Mouse (Mus musculus) urinary bladder, postnatal 25 days (tissue): ENCODE data around the gene Tjp2.
"Not testable (repeated sequence)": the region's sequence is repeated elsewhere in the genome, so short reads cannot be mapped to it uniquely, and the experiment has no call there.

Experiments
- DNase-seq: peaks from one replicate; pipeline ENCODE4 v3.0.0; 2022; ENCODE audit warnings: low spot score

Gene Tjp2

DNA sequence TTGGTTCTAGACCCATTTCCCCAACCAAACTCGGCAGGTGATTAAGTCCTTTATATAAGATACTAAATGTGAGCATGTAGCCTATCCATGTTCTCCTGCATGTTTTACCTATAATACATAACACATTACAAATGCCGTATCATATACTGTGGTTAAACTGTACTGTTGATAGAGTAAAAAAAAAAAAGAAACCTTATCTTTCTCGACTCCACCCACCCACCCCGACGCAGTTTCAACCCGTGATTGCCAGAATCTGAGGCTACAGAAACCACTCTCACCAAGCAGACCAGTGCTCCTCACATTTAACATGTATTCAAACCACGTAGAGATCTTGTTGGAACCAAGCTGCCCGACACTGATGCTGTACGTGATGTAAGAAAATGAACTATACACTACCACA, 102.2 kb downstream of the Tjp2 start:
- no peak for DNase-seq

DNA sequence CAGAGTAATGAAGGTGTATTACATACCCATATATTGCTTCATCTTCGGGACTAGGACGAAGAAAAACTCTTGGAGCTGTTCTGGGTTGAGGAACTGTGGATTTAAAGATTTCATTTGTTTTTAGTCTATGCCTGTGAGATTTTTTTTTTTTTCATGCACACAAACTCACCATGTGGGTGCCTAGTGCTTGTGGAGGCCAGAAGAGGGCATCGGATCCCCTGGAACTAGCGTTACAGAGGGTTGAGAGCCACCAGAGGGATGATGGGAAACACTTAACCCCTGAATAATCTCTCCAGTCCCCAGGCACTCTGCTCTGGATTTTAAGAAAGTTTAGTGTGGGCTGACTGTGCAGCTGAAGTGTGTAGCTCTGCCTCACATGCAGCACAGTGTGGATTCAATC, 104.0 kb downstream of the Tjp2 start:
- no peak for DNase-seq

DNA sequence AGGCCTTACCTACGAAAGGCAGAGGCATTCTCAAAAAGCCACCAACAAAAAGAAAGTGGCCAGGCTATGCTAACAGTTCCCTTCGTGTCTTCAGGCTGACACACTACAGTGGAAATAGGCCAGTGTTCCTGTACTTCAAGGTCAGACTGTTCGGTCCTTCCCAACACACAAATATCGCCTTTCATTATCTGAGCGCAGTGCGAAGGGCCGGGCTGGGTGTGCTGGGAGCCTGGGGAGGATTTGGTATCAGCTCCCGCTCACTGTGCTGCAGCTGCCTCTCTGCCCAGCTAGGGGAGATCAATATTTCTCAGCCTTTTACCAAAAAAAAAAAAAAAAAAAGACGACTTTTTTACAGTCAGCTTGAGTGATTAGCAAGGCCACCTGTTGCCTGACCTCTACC, 106.1 kb downstream of the Tjp2 start:
- no peak for DNase-seq

DNA sequence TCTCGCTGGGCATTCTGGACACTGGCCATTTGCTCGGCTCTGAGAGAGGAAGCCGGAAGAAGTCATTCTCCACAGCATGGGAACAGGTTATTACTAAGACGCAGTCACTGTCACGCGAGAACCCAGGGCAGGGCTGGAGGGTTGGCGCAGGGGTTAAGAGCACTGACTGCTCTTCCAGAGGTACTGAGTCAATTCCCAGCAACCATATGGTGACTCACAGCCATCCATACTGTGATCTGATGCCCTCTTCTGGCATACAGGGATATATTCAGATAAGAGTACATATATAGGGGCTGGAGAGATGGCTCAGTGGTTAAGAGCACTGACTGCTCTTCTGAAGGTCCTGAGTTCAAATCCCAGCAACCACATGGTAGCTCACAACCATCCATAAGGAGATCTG, 113.2 kb downstream of the Tjp2 start:
- DNase-seq = no peak

DNA sequence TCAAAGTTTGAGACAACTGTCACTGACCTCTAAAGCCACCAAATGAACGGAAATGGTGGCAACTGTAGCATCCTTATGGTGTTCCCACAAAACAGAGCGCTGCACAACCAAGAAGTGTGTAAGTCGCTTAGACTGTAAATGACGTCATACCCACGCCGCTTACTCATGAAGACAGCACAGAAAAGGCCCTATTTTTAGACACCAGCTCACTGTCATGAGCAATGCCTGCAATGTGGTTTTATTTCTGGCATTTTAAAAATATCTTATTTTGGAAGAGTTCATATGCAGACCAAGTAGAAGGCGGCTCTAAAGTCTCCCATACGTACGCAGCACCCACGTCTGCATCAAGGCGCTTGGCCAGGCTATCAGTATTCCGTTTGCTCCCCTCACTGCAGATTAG, 117.1 kb downstream of the Tjp2 start:
- DNase-seq = no peak

DNA sequence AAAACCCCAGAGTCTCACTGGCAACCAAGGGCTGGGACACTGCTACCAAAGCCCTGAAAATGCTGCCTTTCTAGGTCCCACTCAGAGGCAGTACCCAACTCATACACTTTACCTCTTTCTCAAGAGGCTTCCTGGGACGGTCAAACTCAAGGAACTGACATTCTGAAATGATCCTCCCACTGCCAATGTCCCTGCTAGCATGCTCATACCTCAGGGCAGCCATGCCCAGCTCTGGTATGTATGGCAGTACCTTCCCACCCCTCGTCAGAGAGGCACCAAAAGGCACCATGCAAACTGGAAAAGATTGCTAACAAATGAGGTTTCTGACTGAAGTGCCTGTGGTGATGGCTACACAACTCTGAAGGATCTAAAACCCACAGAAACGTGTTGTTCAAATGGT, 121.0 kb downstream of the Tjp2 start:
- no peak for DNase-seq

DNA sequence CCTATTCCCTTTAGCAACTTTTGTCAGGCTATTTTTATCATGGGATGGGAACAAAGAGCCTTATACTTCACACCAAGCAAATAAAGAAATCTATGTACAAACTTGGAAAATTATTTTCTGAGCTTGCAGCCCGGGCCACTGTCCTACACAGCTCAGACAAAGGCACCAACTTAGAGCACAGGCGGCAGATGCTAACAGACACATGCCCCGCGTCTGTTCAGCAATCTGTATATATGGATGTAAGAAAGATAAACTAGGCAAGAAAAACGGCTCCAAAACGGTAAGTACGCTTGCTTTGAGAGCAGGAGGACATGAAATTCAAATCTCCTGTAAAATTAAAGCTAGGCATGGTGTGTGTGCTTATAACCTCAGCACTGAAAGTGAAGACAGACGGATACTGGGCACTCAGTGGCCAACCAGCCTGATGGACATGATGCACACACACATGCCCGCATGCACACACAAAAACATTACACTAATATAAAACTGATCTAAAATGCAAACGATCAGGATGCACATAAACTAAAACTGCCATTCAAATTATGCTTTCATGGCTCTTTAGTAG, 122.2 kb downstream of the Tjp2 start:
- DNase-seq = no peak

DNA sequence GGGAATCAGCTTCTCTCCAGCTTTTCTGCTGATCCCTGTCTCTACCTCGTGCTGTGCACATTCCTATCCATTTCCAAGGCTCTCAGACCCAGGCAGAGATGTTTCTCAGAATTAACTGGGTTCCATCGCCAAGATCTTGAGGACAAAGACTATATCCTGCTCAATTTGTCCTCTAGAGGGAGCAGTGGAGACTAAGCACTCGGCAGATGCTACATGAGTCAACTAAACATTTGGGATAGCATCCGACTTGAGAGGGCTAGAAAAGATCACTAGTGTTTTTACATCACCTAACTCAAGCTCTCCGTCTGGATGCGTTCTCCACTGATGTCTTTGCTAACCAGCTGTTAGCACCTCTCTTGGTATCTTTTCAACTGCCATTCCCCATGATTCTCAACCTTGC, 123.6 kb downstream of the Tjp2 start:
- no peak for DNase-seq

DNA sequence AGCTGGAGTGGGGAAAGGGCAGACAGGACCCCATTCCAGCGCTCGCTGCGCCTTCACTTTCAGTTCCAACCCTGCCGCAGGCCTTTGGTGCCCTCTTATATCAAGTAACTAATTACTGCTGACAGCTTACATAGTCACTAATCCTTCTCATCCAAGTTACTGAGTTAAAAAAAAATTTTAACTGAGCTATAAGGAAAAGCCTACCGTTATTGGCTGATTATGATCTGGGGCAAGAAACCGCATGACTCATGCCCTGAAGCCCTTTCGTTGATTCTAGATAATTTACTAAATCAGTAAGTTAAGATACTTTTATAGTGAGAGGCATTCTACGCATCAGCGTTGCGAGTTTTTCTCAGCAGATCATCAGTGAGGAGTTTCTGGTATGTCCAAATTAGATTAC, 126.1 kb downstream of the Tjp2 start:
- no peak for DNase-seq

DNA sequence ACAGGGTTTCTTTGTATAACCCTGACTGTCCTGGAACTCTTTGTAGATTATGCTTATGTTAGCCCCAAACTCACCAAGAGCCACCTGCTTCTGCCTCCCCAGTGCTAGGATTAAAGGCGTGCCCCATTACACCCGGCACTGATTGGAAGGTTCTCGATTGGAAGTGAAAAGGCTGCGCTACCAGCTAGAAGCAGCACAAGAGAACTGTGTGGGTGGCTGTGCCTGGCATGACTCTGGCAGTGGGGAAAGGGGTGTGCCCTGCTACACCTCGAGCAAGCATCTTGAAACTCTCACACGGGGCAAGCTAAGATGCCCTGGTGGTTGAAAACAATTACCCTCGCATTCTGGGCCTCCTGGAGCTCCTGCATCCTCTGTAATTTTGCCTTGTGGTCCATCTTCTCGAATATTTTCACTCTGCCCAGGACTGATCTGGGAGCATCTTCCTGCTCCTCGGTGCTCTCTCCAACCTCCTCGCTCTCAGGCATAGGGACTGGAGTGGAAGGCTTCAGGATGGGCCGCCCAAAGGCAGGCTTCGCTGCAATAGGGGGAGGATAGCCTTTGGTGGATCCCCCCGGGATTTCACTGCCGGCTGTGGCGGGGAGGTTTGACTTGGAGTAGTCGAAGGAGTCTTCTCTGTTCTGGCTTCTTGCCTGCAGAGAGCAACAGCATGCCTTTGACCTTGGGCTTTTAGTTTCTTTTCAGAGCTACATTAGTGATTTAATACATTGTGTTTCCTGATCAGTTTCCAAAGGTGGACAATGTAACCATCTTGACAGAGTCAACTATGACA, 127.0 kb downstream of the Tjp2 start:
- DNase-seq = no peak

DNA sequence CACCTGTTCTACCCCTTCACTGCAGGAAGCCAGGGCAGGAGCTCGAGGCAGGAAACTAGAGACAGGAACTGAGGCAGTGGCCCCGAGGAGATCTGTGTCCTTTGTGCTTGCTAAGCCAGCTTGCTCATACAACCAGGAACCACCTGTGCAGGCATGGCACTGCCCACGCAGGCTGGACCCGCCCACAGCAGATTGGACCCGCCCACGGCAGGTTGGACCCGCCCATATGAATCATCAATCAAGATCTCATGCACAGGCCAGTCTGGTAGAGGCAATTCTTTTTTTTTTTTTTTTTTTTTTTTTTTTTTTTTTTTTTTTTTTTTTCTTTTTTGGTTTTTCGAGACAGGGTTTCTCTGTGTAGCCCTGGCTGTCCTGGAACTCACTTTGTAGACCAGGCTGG, 132.8 kb downstream of the Tjp2 start:
- DNase-seq = not testable (repeated sequence)

DNA sequence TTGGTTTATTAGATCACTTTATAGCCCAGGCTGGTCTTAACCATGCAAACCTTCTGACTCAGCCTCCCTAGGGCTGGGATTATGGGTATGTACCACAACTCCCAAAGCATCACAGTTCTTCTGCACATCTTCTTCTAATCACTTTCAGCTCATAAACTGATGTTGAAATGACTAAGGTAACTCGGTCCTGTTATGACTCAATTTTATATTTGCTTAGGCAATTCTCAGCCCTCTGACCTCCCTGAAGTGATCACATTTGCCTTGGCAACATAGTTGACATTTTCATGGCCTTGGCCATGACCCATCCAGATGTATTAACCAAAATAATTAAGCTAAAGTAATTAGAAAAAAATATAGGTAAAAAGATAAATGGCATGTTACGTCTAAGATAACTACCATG, 134.5 kb downstream of the Tjp2 start:
- no peak for DNase-seq

DNA sequence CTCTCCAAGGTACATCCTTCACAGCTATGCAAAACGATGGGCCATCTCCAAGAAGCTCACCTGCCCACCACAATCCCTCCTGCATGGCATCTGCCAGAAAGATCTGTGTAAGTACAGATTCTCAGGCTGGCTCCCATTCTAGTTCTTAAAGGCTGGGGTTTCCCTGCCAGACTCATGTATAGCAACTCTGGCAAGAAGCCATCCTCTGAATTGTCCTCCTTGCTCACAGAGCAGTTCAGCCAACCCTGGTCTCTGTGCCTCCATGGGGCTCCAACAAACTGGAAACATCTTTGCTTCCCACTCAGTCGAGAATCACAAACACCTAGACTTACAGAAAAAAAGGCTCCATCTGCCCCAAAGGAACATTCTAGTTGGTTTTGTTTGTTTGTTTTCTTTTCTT, 139.5 kb downstream of the Tjp2 start:
- DNase-seq = no peak

DNA sequence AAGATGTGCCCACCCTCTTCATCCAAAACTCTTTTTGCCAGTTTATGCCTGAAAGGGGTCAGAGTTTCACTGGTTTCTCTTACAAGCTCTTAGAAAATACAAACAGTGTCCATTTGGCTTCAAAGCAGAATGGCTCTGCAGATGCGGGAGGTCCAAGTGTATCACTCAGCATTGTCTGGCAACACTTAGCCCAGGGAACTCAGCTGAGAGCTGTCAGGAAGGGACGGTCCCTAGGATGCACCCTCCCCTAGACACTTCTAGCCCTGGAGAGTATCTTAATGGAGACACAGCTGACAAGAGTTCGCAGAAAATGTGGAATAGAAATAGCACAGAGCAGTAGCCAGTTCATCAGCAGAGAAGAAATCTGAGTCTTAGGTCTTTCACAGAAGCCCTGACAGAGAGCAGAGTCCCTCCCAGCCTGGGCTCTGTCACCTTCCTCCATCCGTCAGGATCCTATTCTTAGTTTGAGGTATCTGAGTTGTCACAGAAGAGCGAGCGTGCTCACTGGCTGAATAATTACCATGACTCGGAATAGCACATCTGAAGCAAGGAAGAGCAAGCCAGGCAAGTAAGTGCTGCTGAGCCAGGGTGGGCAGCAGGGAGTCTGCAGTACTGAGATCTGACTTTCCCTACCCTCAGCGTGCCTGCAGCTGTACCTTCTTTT, 144.3 kb downstream of the Tjp2 start:
- DNase-seq = no peak

DNA sequence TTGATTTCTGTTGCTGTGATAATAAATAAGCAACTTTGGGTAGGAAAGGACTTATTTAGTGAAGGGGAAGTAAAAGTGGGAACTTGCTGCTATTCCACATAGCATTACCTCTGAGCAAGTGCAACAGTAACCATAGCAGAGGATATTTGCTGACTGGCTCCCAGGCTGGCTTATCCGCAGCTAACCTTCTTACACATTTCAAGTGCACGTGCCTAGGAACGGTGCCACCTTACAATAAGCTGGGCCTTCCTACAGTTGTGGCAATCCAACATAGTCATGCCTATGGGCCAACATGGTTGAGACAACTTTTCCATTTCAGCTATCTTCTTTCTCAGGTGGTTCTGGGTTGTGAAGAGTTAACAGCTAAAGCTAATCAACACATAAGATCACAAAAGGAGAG, 147.2 kb downstream of the Tjp2 start:
- no peak for DNase-seq

DNA sequence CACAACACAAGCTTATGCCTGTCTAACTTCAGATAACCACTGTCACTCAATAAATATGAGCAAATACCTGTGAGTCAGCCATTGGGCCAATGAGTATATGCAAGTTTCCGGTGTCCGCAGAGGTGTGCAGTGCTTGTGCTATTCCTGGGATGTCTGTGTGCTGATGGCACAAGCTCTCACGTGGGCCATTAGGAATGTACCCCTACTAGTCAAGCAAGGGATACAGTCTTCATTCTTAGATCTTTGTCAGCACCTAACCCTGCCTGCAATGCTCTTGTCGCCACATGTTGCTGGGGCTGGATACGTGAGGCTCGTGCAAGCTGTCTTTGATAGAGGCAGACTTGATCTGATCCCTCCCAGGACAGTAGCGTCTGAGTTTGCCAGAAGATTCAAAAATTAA, 148.3 kb downstream of the Tjp2 start:
- DNase-seq = peak; percentile 35

DNA sequence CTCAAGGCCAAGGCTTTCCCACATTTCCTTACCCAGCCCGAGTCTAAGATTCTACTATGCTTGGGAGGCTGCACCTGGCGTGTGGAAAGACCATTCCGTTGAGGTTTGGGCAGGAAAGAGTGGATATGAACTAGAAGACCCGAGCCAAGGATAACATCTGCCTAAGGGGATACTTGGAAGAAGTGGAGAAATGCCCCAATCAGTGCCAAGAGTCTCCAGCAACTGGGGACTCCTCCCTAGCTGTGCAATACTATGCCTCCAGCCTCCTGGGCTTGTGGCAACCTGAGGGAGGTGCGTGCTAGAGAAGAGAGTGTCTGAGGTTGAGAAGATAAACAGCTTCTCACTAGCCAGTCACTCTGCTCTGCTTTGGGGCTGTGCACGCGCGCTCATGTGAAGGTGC, 148.9 kb downstream of the Tjp2 start:
- peak; percentile 20 for DNase-seq

DNA sequence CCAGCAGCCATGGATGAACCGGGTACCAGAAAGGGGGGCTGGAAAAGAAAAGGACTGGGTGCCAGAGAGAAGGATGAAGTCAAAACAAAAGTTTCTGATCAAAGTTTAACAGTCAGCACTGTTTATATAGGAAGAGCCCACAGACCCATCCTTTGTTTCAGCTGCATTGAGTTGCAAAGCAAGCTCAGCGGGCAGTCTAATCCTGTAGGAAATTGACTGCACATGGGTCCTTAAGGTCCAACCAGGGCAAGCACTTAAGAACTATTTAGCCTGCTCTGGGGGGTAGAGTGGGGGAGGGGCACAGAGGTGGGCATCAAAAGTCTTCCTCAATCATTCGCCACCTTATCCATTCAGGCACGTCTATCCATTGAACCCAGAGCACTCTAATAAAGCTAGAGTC, 151.7 kb downstream of the Tjp2 start:
- DNase-seq = no peak

DNA sequence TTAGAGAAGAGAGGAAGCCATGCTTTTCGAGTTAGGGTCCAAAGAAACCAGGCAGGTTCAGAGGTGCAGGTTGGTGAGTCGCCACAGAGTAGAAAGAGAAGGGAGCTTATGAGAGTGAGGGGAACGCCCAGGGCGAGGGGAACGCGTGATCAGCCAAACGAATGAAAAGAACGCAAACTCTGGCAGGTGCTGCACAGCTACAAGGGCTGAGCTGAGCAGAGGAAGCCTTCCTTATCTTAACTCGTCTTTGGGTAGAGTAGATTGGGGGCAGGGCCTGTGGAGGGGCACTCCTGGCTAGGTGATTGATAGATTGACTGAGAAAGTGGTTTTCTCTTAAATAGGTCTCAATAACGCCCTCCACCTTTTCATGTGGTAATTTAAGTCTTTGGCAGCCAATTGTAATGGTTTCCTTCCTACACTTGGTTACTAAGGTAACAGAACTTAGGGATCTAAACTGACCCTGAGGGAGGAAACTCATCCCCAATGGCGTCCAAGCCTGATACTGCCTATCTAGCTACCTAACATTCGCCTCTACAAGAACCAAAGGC, 160.4 kb downstream of the Tjp2 start:
- DNase-seq = no peak

DNA sequence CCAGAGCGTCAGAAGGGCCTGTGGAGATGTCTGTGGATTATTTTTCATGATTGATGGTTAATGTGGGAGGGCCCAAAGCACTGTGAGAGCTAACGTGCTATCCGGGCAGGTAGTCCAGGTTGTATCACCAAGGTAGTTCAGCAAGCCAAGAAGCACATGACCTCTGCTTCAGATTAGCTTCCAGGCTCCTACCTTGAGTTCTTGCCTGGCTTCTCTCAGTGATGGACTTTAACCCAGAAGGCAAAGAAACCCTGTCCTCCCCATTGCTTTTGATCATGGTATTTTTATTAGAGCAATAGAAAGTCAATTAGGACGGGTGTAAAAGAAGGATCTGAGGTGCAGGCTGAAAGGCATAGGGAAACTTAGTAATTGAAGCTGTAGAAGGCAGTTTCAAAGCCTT, 161.2 kb downstream of the Tjp2 start:
- no peak for DNase-seq

DNA sequence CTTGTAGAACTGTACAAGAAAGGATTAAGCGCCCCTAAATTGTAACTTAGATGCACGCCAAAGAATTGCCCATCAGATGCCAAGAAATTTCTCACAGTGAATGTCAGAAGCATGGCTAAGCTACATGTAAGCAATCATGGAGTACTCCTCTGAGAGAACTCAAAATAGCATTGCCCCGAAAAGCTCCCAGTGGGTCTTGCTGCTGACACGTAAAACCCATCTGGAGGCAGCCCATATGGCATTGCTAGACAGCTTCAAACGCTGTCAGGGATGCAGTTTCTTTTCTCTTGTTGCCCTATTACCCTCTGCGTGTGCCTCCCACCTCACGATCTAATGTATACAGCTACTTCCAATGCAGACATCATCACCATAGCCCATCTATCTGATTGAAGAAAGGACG, 166.0 kb downstream of the Tjp2 start:
- DNase-seq = no peak

DNA sequence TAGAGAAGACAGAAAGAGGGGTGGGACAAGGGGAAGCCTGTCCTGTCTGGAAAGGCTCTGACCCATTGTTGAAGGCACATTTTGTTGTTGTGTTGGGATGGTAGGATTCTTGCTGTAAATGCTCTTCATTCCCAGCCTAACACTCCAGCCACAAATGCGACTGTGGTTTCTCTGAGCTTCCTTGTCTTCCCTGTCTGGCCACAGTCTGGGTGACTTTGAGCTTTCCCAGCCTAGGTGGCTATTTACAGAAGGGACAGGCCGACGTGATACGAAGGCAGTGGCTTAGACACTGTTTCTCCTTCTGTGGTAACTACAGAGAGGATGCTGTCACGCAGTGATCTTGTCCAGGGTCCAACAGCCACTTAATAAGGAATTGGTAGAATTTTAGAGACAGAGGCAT, 166.8 kb downstream of the Tjp2 start:
- no peak for DNase-seq

DNA sequence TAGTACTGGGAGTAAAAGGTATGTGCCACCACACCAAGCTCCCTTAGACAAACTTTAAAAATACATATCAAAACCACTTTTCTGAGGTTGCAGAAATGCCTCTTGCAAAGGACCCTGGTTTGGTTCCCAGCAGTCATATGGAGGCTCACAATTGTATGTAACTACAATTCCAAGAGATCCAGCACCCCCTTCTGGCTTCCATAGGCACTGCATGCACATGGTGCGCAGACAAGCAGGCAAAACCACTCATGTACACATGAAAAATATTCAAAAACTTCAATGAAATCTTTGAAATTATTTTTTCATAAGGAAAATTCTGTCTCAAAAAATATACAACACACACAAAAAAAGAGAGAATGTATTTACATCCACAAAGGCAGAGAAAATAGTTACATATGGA, 167.9 kb downstream of the Tjp2 start:
- DNase-seq = no peak
